Mouse (Mus musculus) intestine, embryonic 15.5 days (tissue): ENCODE measurements around the gene Gm44790. TPM values are rescaled to one million over a fixed set of nuclear protein-coding genes. Genes with fewer than 3 reads are reported as not detected.
"Not testable (repeated sequence)": the region's sequence is repeated elsewhere in the genome, so short reads cannot be mapped to it uniquely, and the experiment has no call there.

Experiments used
- ATAC-seq: fragments of 200-750 bp; cut with Nextera tagmentation; 2 replicates; pipeline ENCODE4 v1.8.0; 2017; ENCODE audit warnings: moderate TSS enrichment, moderate library complexity
- H3K27ac ChIP-seq: fragments of 300-500 bp; sonication (generic); 2 replicates; pipeline ENCODE4 v1.5.1; 2015; ENCODE audit warnings: mild to moderate bottlenecking, inconsistent platforms
- H3K27me3 ChIP-seq: fragments of 300-500 bp; sonication (generic); replicated peaks from 2 replicates; pipeline ENCODE4 v1.6.1; 2015; ENCODE audit warnings: inconsistent platforms
- H3K36me3 ChIP-seq: fragments of 300-500 bp; sonication (generic); 2 replicates; pipeline ENCODE4 v1.6.1; 2015; ENCODE audit warnings: inconsistent platforms
- H3K4me1 ChIP-seq: fragments of 300-500 bp; sonication (generic); replicated peaks from 2 replicates; pipeline ENCODE4 v1.6.1; 2015; ENCODE audit warnings: inconsistent platforms
- H3K4me2 ChIP-seq: fragments of 300-500 bp; sonication (generic); replicated peaks from 2 replicates; pipeline ENCODE4 v1.6.1; 2015; ENCODE audit warnings: mild to moderate bottlenecking, inconsistent platforms
- H3K4me3 ChIP-seq: fragments of 300-500 bp; sonication (generic); replicated peaks from 2 replicates; pipeline ENCODE4 v1.5.1; 2015; ENCODE audit warnings: inconsistent platforms
- H3K9ac ChIP-seq: fragments of 300-500 bp; sonication (generic); 2 replicates; pipeline ENCODE4 v1.6.1; 2015; ENCODE audit warnings: inconsistent platforms
- H3K9me3 ChIP-seq: fragments of 300-500 bp; sonication (generic); 2 replicates; pipeline ENCODE4 v1.6.1; 2016; ENCODE audit warnings: inconsistent platforms
- WGBS: fragments of 180-500 bp; shearing (Covaris S2); methylation state at CpG from one replicate; pipeline ENCODE4 v1.1.7; 2015; 5-methylcytosine and 5-hydroxymethylcytosine counted together
- polyA plus RNA-seq: library from polyadenylated mRNA; unstranded; fragments of >200 nt; fragmentation: Nextera tagmentation; extraction: Ambion mirVana; gene quantifications from 2 replicates; pipeline ENCODE4 v1.2.1, GENCODE M21; 2015

The Gm44790 gene
- not detected in 2 replicates for polyA plus RNA-seq

DNA sequence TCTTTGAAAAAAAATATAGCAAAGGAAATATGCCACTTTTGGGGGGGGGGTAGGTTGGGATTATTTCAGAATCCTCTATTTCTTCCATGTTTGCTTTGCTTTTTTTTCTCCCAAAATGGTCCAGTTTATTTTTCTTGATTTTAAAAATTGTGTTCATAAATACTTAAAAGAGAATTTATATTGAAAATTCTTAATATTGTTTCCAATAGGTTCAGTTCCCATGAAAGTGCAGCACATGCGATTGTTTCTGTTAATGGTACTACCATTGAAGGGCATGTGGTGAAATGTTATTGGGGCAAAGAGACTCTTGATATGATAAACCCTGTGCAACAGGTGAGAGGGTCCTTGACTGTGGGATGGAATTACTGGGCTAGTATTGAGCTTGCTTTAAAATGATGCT lies at the start of gene Gm44790:
TSS of gene Gm44790 (plus strand) at position 301 of the 400 bp plus-strand sequence.
- Histone ChIP-seq H3K4me2 (no peak within 1 kb of the TSS), H3K4me1 (no peaks in the 10 kb centered on the region), H3K9me3 (no peaks in the 10 kb centered on the region), H3K4me3 (no peak within 1 kb of the TSS), H3K36me3 (peaks cover 24% of the 10 kb centered on the region), H3K27ac (no peak within 1 kb of the TSS), H3K9ac (no peak within 1 kb of the TSS), H3K27me3 (no peaks in the 10 kb centered on the region)
- 96% methylated on average over 1 of the region's 1 CpGs for WGBS
- no peak for ATAC-seq

DNA sequence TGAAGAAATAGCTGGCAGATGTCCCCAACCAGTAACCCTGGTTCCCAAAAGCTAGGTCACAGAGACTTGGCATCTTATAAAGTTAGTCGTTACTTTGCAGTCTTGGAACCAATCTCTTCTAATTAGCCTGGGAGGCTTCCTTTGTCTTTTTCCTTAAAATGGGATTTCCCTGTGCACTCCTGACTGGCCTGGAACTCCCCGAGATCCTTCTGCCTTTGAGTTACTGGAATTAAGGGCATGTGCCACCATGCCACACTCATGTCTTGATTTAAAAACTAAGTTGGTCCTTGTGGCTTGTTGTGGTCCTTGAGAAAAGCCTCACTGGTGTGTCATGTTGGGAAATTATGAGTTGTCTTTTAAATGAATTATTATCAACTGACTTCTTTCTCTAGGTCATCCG lies 48.1 kb upstream of the Gm44790 start:
- no peak for ATAC-seq
- 89% methylated on average over 3 of the region's 3 CpGs for WGBS
- Histone ChIP-seq H3K9ac (no peak overlapping the region), H3K27ac (no peak overlapping the region), H3K36me3 (peaks cover 22% of the 10 kb centered on the region), H3K9me3 (no peaks in the 10 kb centered on the region), H3K27me3 (no peaks in the 10 kb centered on the region), H3K4me1 (no peaks in the 10 kb centered on the region), H3K4me2 (no peak overlapping the region), H3K4me3 (no peak overlapping the region)

DNA sequence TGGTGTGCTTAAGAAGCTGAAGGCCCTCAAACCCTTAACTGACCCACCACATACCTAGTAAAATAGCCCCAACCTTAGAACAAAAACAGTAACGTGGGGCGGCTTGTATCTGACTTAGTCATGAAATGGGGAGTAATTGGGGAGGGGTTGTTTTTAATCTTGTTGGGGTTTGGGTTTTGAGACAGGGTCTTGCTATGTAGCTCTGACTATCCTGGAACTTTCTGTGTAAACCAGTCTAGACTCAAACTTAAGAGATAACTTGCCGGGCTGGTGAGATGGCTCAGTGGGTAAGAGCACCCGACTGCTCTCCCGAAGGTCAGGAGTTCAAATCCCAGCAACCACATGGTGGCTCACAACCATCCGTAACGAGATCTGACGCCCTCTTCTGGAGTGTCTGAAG lies 46.3 kb upstream of the Gm44790 start:
- not testable (repeated sequence) for H3K4me1 ChIP-seq, H3K4me3 ChIP-seq, H3K27me3 ChIP-seq, H3K9me3 ChIP-seq, H3K4me2 ChIP-seq, H3K9ac ChIP-seq, ATAC-seq, H3K27ac ChIP-seq
- 75% methylated on average over 8 of the region's 8 CpGs for WGBS
- peaks cover 22% of the 10 kb centered on the region for H3K36me3 ChIP-seq

DNA sequence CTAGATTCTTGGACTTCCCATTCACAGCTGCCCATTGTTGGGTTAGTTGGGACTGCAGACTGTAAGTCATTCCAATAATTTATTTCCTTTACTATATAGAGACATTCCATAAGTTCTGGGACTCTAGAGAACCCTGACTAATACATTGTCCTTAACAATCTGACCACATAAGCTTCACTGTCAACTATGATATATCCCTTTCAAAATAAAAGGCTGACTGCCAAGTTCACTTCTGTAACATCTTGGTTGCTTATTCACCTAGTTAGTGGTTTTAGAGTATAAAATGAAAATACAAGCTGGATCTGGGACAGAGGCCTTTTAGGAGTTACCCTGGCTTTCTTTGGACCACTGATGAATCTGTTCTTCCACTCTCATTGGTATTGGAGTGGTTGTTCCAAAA lies 43.9 kb upstream of the Gm44790 start:
- Histone ChIP-seq H3K4me3 (no peak overlapping the region), H3K36me3 (peaks cover 16% of the 10 kb centered on the region), H3K27ac (no peak overlapping the region), H3K9ac (no peak overlapping the region), H3K9me3 (no peaks in the 10 kb centered on the region), H3K4me1 (no peaks in the 10 kb centered on the region), H3K4me2 (no peak overlapping the region), H3K27me3 (no peaks in the 10 kb centered on the region)
- no peak for ATAC-seq

DNA sequence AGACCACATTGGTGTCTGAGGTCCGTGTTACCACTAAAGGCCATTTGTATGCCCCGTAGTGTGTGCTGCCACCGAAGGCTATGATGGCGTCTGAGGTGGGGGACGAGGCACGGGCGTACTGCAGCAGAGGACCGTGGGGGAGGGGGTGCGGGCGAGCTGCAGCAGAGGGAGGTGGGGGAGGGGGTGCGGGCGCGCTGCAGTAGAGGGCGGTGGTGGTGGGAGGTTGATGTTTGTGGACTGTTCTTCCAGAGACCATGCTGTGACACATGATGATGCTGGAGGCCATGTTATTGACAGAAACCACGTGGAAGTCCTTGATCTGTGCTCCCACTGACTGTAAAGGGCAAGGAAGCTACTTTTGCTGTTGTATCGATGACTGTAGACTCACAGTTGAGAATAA lies 43.1 kb upstream of the Gm44790 start:
- no peaks in the 10 kb centered on the region for H3K27me3 ChIP-seq
- H3K36me3 ChIP-seq: peaks cover 11% of the 10 kb centered on the region
- H3K9me3 ChIP-seq: no peaks in the 10 kb centered on the region
- no peak for ATAC-seq
- no peaks in the 10 kb centered on the region for H3K4me1 ChIP-seq
- 43% methylated on average over 16 of the region's 16 CpGs for WGBS
- H3K4me3 ChIP-seq: no peak overlapping the region
- H3K27ac ChIP-seq: no peak overlapping the region
- H3K4me2 ChIP-seq: no peak overlapping the region
- no peak overlapping the region for H3K9ac ChIP-seq

DNA sequence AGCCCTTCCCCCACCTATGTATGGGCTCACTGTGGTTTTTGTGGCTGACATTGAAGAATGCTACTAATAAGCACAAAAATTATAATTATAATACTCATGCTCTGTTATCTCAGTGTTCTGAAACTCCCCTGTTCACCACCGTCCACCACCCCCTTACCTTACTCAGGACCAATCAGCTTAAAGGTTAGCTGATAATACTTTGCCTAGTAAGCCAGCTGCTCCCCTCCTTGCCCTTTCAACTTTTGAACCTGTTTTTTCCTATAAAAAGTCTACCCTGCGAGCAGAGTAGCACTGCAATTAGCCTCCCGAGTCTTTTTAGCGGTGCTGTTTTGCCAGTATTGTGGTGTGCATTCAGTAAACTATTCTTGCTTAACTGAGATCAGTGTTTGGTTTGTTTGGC lies 41.8 kb upstream of the Gm44790 start:
- H3K27ac ChIP-seq: no peak overlapping the region
- no peak overlapping the region for H3K4me2 ChIP-seq
- H3K4me3 ChIP-seq: no peak overlapping the region
- peaks cover 16% of the 10 kb centered on the region for H3K36me3 ChIP-seq
- ATAC-seq: no peak
- no peaks in the 10 kb centered on the region for H3K4me1 ChIP-seq
- no peaks in the 10 kb centered on the region for H3K27me3 ChIP-seq
- no peaks in the 10 kb centered on the region for H3K9me3 ChIP-seq
- H3K9ac ChIP-seq: no peak overlapping the region
- WGBS: 55% methylated on average over 4 of the region's 4 CpGs

DNA sequence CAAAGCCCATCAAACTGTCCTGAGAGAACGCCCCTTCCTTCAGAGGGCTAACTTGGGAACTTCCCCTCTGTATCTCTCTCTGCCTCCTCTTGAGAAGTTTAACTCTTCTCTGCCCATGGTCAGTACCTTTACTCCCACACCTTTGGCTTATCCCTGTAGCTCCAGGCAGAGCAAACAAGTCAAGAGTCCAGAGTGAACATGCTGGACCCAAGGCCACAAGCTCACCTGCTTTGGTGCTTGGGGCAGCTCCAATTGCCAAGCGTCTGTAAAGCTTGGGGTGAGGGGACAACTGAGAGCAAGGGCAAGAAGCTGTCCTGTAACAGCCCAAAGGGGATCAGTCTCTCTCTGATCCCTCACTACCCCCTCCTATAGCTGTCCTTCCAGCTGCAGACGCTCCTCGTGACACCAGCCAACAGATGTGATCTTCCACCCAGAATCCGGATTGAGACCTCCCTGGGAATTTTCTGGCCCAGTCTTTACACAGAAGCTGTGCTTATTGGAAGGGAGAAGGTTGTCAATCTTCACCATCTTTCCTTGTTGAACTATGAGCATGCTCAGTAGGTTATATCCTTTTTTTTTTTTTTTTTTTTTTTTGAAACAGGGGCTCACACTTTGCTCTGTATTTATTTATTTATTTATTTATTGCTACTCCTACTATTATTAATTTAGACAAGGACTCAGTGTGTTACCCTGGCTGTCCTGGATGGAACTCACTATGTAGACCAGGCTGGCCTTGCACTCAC lies 40.9 kb upstream of the Gm44790 start:
- Histone ChIP-seq H3K27ac (no peak overlapping the region), H3K9me3 (no peaks in the 10 kb centered on the region), H3K36me3 (peaks cover 23% of the 10 kb centered on the region), H3K9ac (no peak overlapping the region), H3K4me2 (no peak overlapping the region), H3K27me3 (no peaks in the 10 kb centered on the region), H3K4me3 (no peak overlapping the region), H3K4me1 (no peaks in the 10 kb centered on the region)
- peak; percentile 25; the same call in 1 of the 2 replicates for ATAC-seq
- WGBS: 83% methylated on average over 5 of the region's 5 CpGs

DNA sequence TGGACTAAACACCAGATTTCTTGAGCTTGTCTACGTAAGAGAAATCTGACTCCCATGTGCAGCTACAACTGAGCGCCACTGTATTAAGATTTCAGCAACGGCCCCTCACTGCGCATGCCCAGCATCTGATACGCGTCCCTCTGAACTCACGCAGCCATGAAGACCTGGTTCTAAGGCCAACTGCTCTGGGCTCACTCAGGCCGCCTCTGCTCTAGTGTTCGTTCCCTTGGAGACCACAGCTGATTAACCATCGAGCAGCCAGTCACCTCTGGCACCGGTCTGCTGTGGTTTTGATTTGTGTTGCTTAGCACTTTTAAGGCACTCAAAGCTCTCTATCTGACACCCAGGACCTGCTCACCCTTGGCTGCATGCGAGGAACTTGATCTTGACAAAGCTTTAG lies 39.1 kb upstream of the Gm44790 start:
- H3K4me1 ChIP-seq: no peaks in the 10 kb centered on the region
- H3K36me3 ChIP-seq: peaks cover 39% of the 10 kb centered on the region
- no peak overlapping the region for H3K4me3 ChIP-seq
- no peak for ATAC-seq
- no peak overlapping the region for H3K27ac ChIP-seq
- WGBS: 86% methylated on average over 12 of the region's 12 CpGs
- H3K9ac ChIP-seq: no peak overlapping the region
- no peaks in the 10 kb centered on the region for H3K27me3 ChIP-seq
- no peak overlapping the region for H3K4me2 ChIP-seq
- H3K9me3 ChIP-seq: no peaks in the 10 kb centered on the region

DNA sequence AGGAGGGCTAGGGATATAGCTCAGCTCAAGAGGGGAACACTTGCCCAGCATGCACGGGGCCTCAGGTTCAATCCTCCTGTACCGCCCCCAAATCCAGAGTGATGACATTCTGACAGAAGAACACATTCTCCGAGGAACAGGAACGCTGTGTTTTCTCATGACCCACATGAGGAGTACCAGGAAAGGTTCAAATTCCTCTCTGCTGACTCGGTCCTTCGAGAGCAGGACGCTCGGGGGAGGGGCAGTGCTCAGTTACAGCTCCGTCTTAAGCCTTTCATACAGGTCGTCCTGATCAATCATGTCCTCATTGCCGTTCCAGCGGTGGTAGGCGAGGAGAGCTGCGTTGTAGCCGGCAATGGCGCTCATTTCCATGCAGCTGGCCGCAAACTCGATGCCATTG lies 38.0 kb upstream of the Gm44790 start:
- no peaks in the 10 kb centered on the region for H3K9me3 ChIP-seq
- no peak overlapping the region for H3K4me3 ChIP-seq
- WGBS: 79% methylated on average over 18 of the region's 18 CpGs
- H3K27ac ChIP-seq: no peak overlapping the region
- no peak overlapping the region for H3K4me2 ChIP-seq
- ATAC-seq: no peak
- H3K9ac ChIP-seq: no peak overlapping the region
- no peaks in the 10 kb centered on the region for H3K27me3 ChIP-seq
- H3K36me3 ChIP-seq: peaks cover 41% of the 10 kb centered on the region
- no peaks in the 10 kb centered on the region for H3K4me1 ChIP-seq

DNA sequence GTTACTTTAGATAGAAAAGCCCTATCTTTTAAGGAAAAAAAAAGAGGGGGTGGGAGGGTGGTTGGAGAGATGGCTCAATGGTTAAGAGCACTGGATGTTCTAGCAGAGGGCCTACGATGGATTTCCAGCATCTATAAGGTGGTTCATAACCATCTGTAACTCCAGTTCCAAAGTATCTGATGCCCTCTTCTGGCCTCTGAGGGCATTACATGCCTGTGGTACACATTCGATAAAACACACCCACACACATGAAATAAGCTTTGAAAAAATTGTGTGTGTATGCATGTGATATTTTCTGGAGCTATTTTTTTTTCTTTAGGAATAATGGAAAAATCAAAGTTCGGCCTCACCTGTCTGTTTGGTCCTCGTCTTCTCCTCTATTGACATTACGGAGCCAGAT lies 35.1 kb upstream of the Gm44790 start:
- Histone ChIP-seq H3K4me2 (no peak overlapping the region), H3K27ac (no peak overlapping the region), H3K27me3 (no peaks in the 10 kb centered on the region), H3K9ac (no peak overlapping the region), H3K36me3 (peaks cover 41% of the 10 kb centered on the region), H3K9me3 (no peaks in the 10 kb centered on the region), H3K4me3 (no peak overlapping the region), H3K4me1 (peaks cover 6% of the 10 kb centered on the region; the same call in 1 of the 2 replicates)
- no peak for ATAC-seq
- 87% methylated on average over 5 of the region's 5 CpGs for WGBS

- Histone ChIP-seq H3K9me3 (no peaks in the 10 kb centered on the region), H3K4me1 (peaks cover 12% of the 10 kb centered on the region), H3K36me3 (peaks cover 36% of the 10 kb centered on the region), H3K9ac (no peak overlapping the region), H3K4me3 (no peak overlapping the region), H3K27me3 (no peaks in the 10 kb centered on the region), H3K4me2 (no peak overlapping the region), H3K27ac (no peak overlapping the region)
- no peak for ATAC-seq
- WGBS: 97% methylated on average over 1 of the region's 1 CpGs
Observed at GRCm38 (mm10) chr6:86393187-86393586, 33.3 kb upstream of the Gm44790 start.

- no peaks in the 10 kb centered on the region for H3K27me3 ChIP-seq
- peaks cover 27% of the 10 kb centered on the region for H3K36me3 ChIP-seq
- H3K4me2 ChIP-seq: no peak overlapping the region
- peaks cover 12% of the 10 kb centered on the region for H3K4me1 ChIP-seq
- H3K9me3 ChIP-seq: no peaks in the 10 kb centered on the region
- no peak overlapping the region for H3K4me3 ChIP-seq
- no peak for ATAC-seq
- WGBS: 84% methylated on average over 17 of the region's 17 CpGs
- no peak overlapping the region for H3K27ac ChIP-seq
- H3K9ac ChIP-seq: no peak overlapping the region
Observed at GRCm38 (mm10) chr6:86394078-86394720, 32.3 kb upstream of the Gm44790 start.

- H3K4me2 ChIP-seq: peak overlapping the region; percentile 73; the same call in 1 of the 2 replicates
- no peak overlapping the region for H3K27ac ChIP-seq
- ATAC-seq: no peak
- H3K4me3 ChIP-seq: no peak overlapping the region
- H3K36me3 ChIP-seq: peaks cover 22% of the 10 kb centered on the region
- no peak overlapping the region for H3K9ac ChIP-seq
- H3K9me3 ChIP-seq: no peaks in the 10 kb centered on the region
- 92% methylated on average over 9 of the region's 9 CpGs for WGBS
- peaks cover 12% of the 10 kb centered on the region for H3K4me1 ChIP-seq
- no peaks in the 10 kb centered on the region for H3K27me3 ChIP-seq
Observed at GRCm38 (mm10) chr6:86395021-86395420, 31.4 kb upstream of the Gm44790 start.
